Mouse (Mus musculus): ENCODE data around the gene Fam83e. TPM values are rescaled to one million over a fixed set of nuclear protein-coding genes. Genes with fewer than 3 reads are reported as not detected.

Gene Fam83e
- total RNA-seq, 1 experiment from 2014 or later: 0.79 TPM

DNA sequence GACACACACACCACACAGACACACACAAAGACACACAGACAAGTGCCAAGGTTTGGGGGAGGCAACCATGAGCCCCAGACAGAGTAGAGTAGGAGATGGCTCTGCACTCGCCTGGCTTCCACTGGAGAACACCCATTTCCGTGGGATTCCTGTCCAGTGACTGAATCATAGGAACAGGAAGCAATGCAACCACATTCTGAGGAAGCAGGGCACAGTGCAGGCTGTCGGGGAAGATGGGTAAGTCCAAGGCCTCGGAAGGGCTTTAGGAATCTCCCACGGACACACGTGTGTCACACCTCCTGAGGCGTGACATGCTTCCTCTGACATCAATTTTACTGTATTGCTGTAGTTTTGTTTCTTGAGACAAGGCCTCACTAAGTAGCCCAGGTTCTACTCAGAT, 27.1 kb downstream of the Fam83e start:
- ATAC-seq (replicated peaks in 1 of 2; ENCODE audit: insufficient read depth in 1 of 2, low FRiP score in 2 of 2, low TSS enrichment in 1 of 2, low read depth in 1 of 2, poor library complexity in 2 of 2, severe bottlenecking in 2 of 2): no peak

DNA sequence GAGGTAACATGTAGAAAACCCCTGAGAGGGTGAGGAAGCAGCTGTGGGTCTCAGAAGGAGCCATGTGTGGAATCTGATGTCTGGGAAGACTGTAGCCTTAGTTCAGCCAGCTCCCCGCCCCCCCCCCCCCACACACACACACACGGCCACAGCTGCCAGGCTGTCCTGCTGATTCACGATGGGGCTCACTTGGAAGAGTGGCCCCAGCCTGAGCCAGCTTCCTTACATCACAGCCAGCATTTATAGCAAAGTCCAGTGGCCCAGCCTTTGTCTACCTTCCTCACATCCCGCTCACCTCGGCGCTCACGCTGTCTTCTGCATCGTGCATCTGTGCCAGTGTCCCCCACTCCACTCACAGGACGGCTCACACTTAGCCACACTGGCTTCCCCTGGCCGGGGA, 28.4 kb downstream of the Fam83e start:
- 0 out of 4 replicates have a peak, but pooled peaks of 1 of the 2 experiments have one; percentile 31 for ATAC-seq (replicated peaks in 1 of 2; ENCODE audit: insufficient read depth in 1 of 2, low FRiP score in 2 of 2, low TSS enrichment in 1 of 2, low read depth in 1 of 2, poor library complexity in 2 of 2, severe bottlenecking in 2 of 2)

DNA sequence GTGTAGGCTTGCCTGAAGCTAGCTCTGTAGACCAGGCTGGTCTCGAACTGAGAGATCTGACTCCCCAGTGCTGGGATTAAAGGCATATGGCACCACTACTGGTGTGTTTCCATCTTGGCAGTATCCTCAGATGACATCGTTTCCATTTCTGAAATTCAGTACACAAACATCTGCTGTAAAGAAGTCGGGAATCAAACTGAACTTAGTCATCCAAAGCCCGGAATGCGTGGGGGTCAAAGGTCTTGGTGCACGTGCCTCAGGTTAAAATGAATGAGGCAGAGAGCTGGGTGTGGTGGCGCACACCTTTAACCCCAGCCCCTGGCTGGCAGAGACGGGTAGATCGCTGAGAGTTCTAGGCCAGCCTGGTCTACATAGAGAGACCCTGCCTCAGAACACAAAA, 29.1 kb downstream of the Fam83e start:
- ATAC-seq (replicated peaks in 1 of 2; ENCODE audit: insufficient read depth in 1 of 2, low FRiP score in 2 of 2, low TSS enrichment in 1 of 2, low read depth in 1 of 2, poor library complexity in 2 of 2, severe bottlenecking in 2 of 2): no peak

DNA sequence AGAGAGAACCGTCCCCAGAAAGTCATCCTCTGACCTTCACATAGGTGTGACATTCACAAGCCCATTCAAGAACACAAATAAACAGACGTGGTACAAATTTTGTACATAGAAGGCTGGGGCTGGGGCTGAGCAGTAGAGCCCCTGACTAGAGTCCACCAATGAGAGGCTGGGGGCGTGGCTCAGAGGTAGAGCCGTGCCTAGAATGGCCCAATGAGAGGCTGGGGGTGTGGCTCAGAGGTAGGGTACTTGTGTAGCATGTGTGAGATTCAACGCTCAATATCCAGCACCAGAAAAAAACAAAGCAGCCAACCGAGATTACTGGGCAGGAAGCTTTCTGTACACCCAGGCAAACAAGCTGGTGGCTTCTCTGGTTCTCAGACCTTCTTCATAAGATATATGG, 34.7 kb downstream of the Fam83e start:
- no peak for ATAC-seq (replicated peaks in 1 of 2; ENCODE audit: insufficient read depth in 1 of 2, low FRiP score in 2 of 2, low TSS enrichment in 1 of 2, low read depth in 1 of 2, poor library complexity in 2 of 2, severe bottlenecking in 2 of 2)

DNA sequence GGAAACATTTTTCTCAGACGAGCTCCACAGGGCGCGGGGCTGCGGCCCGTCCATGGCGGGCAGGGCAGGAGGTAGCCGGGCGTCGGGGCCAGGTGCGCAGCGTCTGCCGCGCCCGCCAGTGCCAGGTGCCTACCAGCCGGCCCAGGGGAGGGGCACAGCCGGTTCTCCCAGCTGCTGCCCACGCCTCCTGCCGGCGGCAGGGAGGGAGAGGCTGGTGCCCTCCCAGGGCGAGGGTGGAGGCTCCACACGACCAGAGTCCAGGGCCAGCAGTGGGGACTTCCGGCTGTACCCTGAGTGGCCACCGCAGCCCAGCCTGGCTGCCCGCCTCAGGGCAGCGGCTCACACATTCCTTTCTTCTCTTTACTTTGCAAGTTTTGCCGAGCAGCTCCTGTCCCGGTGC, 38.4 kb downstream of the Fam83e start:
- peak in 1 of 2 experiments; percentile 42; a peak in 1 of 4 replicates for ATAC-seq (replicated peaks in 1 of 2; ENCODE audit: insufficient read depth in 1 of 2, low FRiP score in 2 of 2, low TSS enrichment in 1 of 2, low read depth in 1 of 2, poor library complexity in 2 of 2, severe bottlenecking in 2 of 2)

DNA sequence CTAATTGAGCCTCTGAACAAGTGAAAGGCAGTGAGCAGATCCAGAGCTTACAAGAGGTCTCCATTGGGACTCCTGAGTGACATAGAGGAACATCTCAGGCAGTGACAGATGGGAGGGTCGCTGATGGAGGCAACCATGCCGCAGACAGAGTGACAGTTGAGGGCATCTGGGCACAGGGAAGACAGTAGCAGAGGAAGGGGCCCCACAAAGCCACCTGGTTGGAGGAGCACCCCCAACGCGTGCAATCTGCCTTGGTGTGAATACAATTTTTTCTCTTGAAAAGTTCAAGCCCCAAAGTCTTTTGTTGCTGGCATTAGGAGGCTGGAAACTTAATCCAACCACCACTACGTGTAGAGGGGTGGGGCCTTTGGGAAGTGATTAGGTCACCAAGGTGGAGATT, 39.1 kb downstream of the Fam83e start:
- no peak for ATAC-seq (replicated peaks in 1 of 2; ENCODE audit: insufficient read depth in 1 of 2, low FRiP score in 2 of 2, low TSS enrichment in 1 of 2, low read depth in 1 of 2, poor library complexity in 2 of 2, severe bottlenecking in 2 of 2)

DNA sequence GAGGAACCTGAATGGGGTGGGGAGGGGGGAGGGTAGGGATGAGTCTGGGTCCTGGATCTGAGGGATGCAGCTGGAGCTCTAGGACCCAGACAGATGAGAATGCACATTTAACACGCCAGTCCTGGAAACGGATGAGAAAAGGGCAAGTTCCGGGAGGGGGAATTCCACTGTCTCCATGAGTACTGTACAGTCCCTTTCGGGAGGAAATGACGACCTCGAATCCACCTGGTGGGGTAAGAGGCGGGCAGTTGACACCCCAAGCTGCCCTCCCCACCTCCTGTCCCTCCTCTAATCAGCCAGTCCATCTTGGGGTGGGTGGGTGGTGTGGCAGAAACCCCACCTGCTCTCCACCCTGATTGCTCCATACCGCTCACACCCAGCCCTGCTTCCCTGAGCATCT, 45.0 kb downstream of the Fam83e start:
- no peak for ATAC-seq (replicated peaks in 1 of 2; ENCODE audit: insufficient read depth in 1 of 2, low FRiP score in 2 of 2, low TSS enrichment in 1 of 2, low read depth in 1 of 2, poor library complexity in 2 of 2, severe bottlenecking in 2 of 2)

DNA sequence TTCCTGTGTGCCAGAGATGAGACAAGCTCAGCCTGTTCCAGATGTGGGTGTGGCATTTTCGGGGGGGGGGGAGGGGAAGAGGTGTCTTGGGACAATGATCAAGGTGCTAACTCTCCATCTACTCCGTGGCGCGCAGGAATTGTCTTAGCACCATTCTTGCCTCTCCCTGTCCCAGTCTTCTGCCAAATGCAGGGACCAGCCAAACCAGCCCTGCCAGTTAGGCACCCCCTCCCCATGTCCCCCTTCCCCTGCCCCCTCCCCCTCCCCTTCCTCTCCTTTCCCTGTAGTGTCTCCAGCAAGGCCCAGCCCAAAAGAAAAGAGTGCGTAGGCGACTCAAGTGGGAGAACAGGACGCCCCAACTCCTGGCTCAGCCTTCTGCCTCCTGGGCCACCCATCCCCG, 45.8 kb downstream of the Fam83e start:
- ATAC-seq (replicated peaks in 1 of 2; ENCODE audit: insufficient read depth in 1 of 2, low FRiP score in 2 of 2, low TSS enrichment in 1 of 2, low read depth in 1 of 2, poor library complexity in 2 of 2, severe bottlenecking in 2 of 2): no peak

DNA sequence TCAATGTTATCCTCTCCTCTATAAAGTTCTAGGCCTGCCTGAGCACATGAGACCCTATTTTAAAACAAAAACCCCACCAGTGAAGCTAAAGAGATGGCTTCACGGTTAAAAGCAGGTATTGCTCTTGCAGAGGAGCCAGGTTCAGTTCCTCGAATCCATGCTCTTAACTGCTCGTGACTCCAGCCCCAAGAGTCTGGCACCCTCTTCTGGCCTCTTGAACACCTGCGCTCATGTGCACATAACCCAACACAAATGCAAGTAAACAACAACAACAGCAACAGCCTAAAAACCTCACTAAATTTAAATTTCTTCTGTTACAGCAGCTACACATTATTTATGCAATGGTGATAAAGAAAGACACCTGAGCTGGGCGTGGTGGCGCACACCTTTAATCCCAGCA, 46.5 kb downstream of the Fam83e start:
- no peak for ATAC-seq (replicated peaks in 1 of 2; ENCODE audit: insufficient read depth in 1 of 2, low FRiP score in 2 of 2, low TSS enrichment in 1 of 2, low read depth in 1 of 2, poor library complexity in 2 of 2, severe bottlenecking in 2 of 2)

DNA sequence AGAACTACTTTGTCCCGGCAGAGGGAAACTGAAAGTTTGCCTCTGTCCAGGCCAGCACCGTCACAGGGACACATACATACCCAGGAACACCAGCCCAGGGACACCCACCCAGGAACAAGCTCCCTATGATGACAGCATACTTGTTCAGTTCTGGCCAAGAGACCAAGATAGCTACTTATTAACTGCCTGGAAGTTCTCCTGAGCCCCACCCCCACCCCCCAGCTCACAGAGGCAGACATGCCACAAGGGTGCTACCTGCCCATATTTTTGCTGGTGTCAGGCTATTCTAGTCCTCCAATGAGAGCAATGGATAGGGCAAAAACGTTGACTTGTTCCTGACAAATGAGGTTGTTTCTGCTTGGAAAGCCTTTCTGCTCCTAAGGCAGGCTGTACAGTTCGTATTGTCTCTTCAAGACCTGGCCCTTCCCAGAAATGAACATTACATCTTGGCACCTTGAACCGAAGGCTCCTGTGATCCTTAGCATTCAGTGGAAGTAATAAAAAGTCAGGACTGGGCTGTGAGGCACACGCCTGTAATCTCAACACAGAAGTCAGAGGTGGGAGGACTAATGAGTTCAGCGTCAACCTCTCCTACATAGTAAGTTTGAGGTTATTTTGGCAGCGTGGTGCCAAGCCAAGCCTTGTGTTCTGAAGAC, 49.5 kb downstream of the Fam83e start:
- 0 out of 4 replicates have a peak, but pooled peaks of 1 of the 2 experiments have one; percentile 17 for ATAC-seq (replicated peaks in 1 of 2; ENCODE audit: insufficient read depth in 1 of 2, low FRiP score in 2 of 2, low TSS enrichment in 1 of 2, low read depth in 1 of 2, poor library complexity in 2 of 2, severe bottlenecking in 2 of 2)

DNA sequence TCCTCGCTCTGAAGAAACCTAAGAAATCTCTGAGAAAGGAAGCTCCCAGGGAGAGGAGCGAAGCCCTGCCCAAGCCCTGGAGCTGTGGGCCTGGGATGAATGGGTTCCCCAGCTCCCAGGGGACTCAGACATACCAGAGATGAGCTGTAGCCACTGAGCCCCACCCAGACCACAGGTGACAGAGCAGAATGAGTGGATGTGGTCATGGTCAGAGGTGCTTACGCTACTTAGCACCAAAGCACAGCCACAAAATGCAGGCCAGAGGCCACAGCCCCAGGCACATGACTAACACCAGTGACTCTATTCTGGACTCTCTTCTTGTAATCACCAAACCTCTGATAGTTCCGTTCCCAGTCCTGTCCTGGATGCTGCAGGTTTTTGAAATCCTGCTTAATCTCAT, 50.1 kb downstream of the Fam83e start:
- ATAC-seq (replicated peaks in 1 of 2; ENCODE audit: insufficient read depth in 1 of 2, low FRiP score in 2 of 2, low TSS enrichment in 1 of 2, low read depth in 1 of 2, poor library complexity in 2 of 2, severe bottlenecking in 2 of 2): peak in 1 of 2 experiments; percentile 51; a peak in 2 of 4 replicates

DNA sequence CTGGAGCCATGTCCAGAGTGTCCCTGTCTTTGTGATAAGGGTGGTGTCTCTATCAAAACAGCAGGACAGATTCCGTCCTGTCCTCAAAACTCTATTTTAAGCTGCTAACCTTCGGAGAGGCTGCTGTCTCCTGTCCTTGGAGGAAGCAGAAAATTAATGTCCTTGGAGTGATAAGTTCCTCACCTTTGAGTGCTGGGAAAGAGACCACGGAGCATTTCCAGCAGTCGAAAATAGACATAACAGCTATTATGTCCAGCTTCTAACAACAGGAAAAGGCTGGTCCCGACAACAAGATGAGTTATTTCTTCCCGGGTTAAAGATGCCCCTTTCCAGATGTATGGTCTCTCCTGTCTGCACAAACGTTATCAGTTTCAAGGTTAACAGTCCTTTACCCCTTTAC, 54.2 kb downstream of the Fam83e start:
- no peak for ATAC-seq (replicated peaks in 1 of 2; ENCODE audit: insufficient read depth in 1 of 2, low FRiP score in 2 of 2, low TSS enrichment in 1 of 2, low read depth in 1 of 2, poor library complexity in 2 of 2, severe bottlenecking in 2 of 2)

Other genes starting within 250 kb of the Fam83e start
- not detected in 2 replicates for gene Tulp2, start 239.3 kb upstream of the Fam83e start, total RNA-seq (2017)
- not detected in 2 replicates for gene Gm45808, start 234.4 kb upstream of the Fam83e start, total RNA-seq (2017)
- 16.9 and 21.6 TPM in 2 replicates for gene Dhdh, start 232.4 kb upstream of the Fam83e start, total RNA-seq (2017)
- gene Nucb1, start 210.8 kb upstream of the Fam83e start, total RNA-seq (2017): 255 and 378 TPM in 2 replicates
- 267 and 291 TPM in 2 replicates for gene Ppp1r15a, start 194.9 kb upstream of the Fam83e start, total RNA-seq (2017)
- gene Plekha4, start 194.9 kb upstream of the Fam83e start, total RNA-seq (2017): 0.31 and 3.1 TPM in 2 replicates
- gene Hsd17b14, start 166.3 kb upstream of the Fam83e start, total RNA-seq (2017): not detected in 2 replicates
- 16.4 and 20.9 TPM in 2 replicates for gene Bcat2, start 151.1 kb upstream of the Fam83e start, total RNA-seq (2017)
- gene Fgf21, start 105.7 kb upstream of the Fam83e start, total RNA-seq (2017): not detected in 2 replicates
- 0.25 TPM in 1 of 2 replicates, not detected in the other for gene Fut1, start 103.9 kb upstream of the Fam83e start, total RNA-seq (2017)
- not detected in 2 replicates for gene Izumo1, start 99.4 kb upstream of the Fam83e start, total RNA-seq (2017)
- 0.94 TPM in 1 of 2 replicates, not detected in the other for gene Rasip1, start 93.7 kb upstream of the Fam83e start, total RNA-seq (2017)
- not detected in 2 replicates for gene Mamstr, start 81.2 kb upstream of the Fam83e start, total RNA-seq (2017)
- not detected in 2 replicates for gene Fut2, start 54.8 kb upstream of the Fam83e start, total RNA-seq (2017)
- not detected in 2 replicates for gene Ntn5, start 37.2 kb upstream of the Fam83e start, total RNA-seq (2017)
- gene Sec1, start 26.8 kb upstream of the Fam83e start, total RNA-seq (2017): not detected in 2 replicates
- gene Car11, start 21.4 kb upstream of the Fam83e start, total RNA-seq (2017): 0.30 and 1.1 TPM in 2 replicates
- 11.5 and 25.3 TPM in 2 replicates for gene Dbp, start 16.1 kb upstream of the Fam83e start, total RNA-seq (2017)
- 1,764 and 1,816 TPM in 2 replicates for gene Rpl18, start 5.8 kb upstream of the Fam83e start, total RNA-seq (2017)
- 8.2 and 10.9 TPM in 2 replicates for gene Sphk2, start 3.2 kb upstream of the Fam83e start, total RNA-seq (2017)
- not detected in 2 replicates for gene Spaca4, start 4.6 kb downstream of the Fam83e start, total RNA-seq (2017)
- gene Lmtk3, start 62.5 kb downstream of the Fam83e start, total RNA-seq (2017): 0.10 TPM in 1 of 2 replicates, not detected in the other
- gene Sult2b1, start 63.5 kb downstream of the Fam83e start, total RNA-seq (2017): 4.1 TPM in 1 of 2 replicates, not detected in the other
- gene Cyth2, start 93.4 kb downstream of the Fam83e start, total RNA-seq (2017): 46.6 and 82.7 TPM in 2 replicates
- 0.63 TPM in 1 of 2 replicates, not detected in the other for gene Kcnj14, start 103.6 kb downstream of the Fam83e start, total RNA-seq (2017)
- gene Grwd1, start 109.7 kb downstream of the Fam83e start, total RNA-seq (2017): 17.1 and 19.3 TPM in 2 replicates
- 56.0 and 63.8 TPM in 2 replicates for gene Kdelr1, start 151.6 kb downstream of the Fam83e start, total RNA-seq (2017)
- gene Grin2d, start 157.2 kb downstream of the Fam83e start, total RNA-seq (2017): 0.10 and 0.31 TPM in 2 replicates
- not detected in 2 replicates for gene Syngr4, start 175.5 kb downstream of the Fam83e start, total RNA-seq (2017)
- 16.2 and 19.6 TPM in 2 replicates for gene Tmem143, start 175.7 kb downstream of the Fam83e start, total RNA-seq (2017)
- gene Emp3, start 200.2 kb downstream of the Fam83e start, total RNA-seq (2017): 193 and 200 TPM in 2 replicates
- gene Ccdc114, start 202.9 kb downstream of the Fam83e start, total RNA-seq (2017): 3.2 and 6.8 TPM in 2 replicates

Measured in hematopoietic stem cell, adult 5-6 weeks (primary cell).